Mouse (Mus musculus) small intestine, adult 10 weeks (tissue): Measurements from ENCODE around the gene Lingo2. TPM values are rescaled to one million over a fixed set of nuclear protein-coding genes. Genes with fewer than 3 reads are reported as not detected.

Experiments
- polyA plus RNA-seq: library from polyadenylated mRNA; stranded (reverse); fragments of 350-450 nt; fragmentation: Illumina TruSeq; extraction: RNeasy Lipid Tissue Mini Kit (QIAGEN cat#74804); gene quantifications from one replicate; pipeline ENCODE4 v1.2.3, GENCODE M21; 2014; ENCODE audit warnings: low replicate concordance

Lingo2 gene
- not detected for polyA plus RNA-seq

GRCm38 (mm10) chr4:36951150-36951954 lies at the start of gene Lingo2:
TSS of gene Lingo2 (minus strand) at chr4:36951747.

